Mouse (Mus musculus): ENCODE measurements at regions not wholly inside any gene's neighbourhood (a gene's known extent, or its start where the extent isn't known, plus 50 kb on each side); places are given as distances from the start of the nearest gene placed in this dataset.
A peak's percentile ranks its signal among the peaks of the same experiment; 100 is the strongest.

GRCm38 (mm10) chr11:40149312-40149711, 545.7 kb downstream of the Mat2b start:
- TF ChIP-seq POLR2A (IDR thresholded peaks at IDR 0.05; ENCODE audit: borderline replicate concordance, insufficient read depth, low read length) (no peak), CTCF (IDR thresholded peaks at IDR 0.05; ENCODE audit: borderline replicate concordance, insufficient read depth, low read depth, low read length) (peak; percentile 11; the same call in 1 of the 2 replicates)
